Comparison of ENCODE assay signal across 8 mouse cellular contexts in genomic region chr14:78668291-78668690, GRCm38 (mm10).
A peak's percentile ranks its signal among the peaks of the same experiment; 100 is the strongest.
DNase-seq lines count a peak whose midpoint lies in the region; ATAC-seq and TF ChIP-seq lines count a peak whose summit lies in the region.

No protein-coding gene starts in this region.

- peak; percentile 90 for ATAC-seq in CD4-positive, CD25-positive, alpha-beta regulatory T cell, adult 4 months
- 0 out of 2 replicates have a peak, but pooled peaks have one; percentile 49 for ATAC-seq in heart, postnatal 0 days (ENCODE audit: insufficient read depth, low read depth)
- ATAC-seq in neutrophil, adult 5-6 weeks (ENCODE audit: extremely low read depth, insufficient number of reproducible peaks, low FRiP score, poor library complexity, severe bottlenecking) = peak; percentile 86

- WGBS in embryonic facial prominence, embryonic 10.5 days = 26% methylated on average over 6 of the region's 6 CpGs
- WGBS in heart, postnatal 0 days = 20% methylated on average over 6 of the region's 6 CpGs

- H3K9me3 ChIP-seq in embryonic facial prominence, embryonic 10.5 days = no peaks in the 10 kb centered on the region
- no peaks in the 10 kb centered on the region for H3K9me3 ChIP-seq in heart, postnatal 0 days (replicated peaks; ENCODE audit: control insufficient read depth, low read length)

- H3K27me3 ChIP-seq in embryonic facial prominence, embryonic 10.5 days (replicated peaks; ENCODE audit: low read depth, poor library complexity, severe bottlenecking) = no peaks in the 10 kb centered on the region
- no peaks in the 10 kb centered on the region for H3K27me3 ChIP-seq in heart, postnatal 0 days (ENCODE audit: control insufficient read depth, insufficient read depth, low read length)

- DNase-seq in adrenal gland, postnatal 14 days = peak; percentile 85
- peak; percentile 68 for DNase-seq in embryonic facial prominence, embryonic 10.5 days (ENCODE audit: low spot score)
- DNase-seq in heart, postnatal 0 days (ENCODE audit: low spot score) = peak; percentile 78
- DNase-seq in kidney, postnatal 36 days = peak; percentile 77 to 87
- peak; percentile 60 to 80 for DNase-seq in lung, adult 18-20 months
- peak; percentile 50 for DNase-seq in testis, postnatal 14 days (ENCODE audit: low spot score)

- H3K4me1 ChIP-seq in embryonic facial prominence, embryonic 10.5 days = no peaks in the 10 kb centered on the region
- no peaks in the 10 kb centered on the region for H3K4me1 ChIP-seq in heart, postnatal 0 days (ENCODE audit: control insufficient read depth, insufficient read depth)

- H3K4me2 ChIP-seq in heart, postnatal 0 days (ENCODE audit: low read depth, low read length) = no peak overlapping the region

- peak; percentile 99 for TF ChIP-seq CTCF in heart, postnatal 0 days (IDR thresholded peaks at IDR 0.05; ENCODE audit: low read depth)

- H3K4me3 ChIP-seq in embryonic facial prominence, embryonic 10.5 days = no peak overlapping the region
- no peak overlapping the region for H3K4me3 ChIP-seq in heart, postnatal 0 days (ENCODE audit: low read depth, low read length)

- no peak overlapping the region for H3K27ac ChIP-seq in embryonic facial prominence, embryonic 10.5 days (replicated peaks)
- no peak overlapping the region for H3K27ac ChIP-seq in heart, postnatal 0 days (ENCODE audit: low read depth)

- H3K9ac ChIP-seq in heart, postnatal 0 days (replicated peaks; ENCODE audit: low read depth, low read length) = no peak overlapping the region

- TF ChIP-seq EP300 in heart, postnatal 0 days (IDR thresholded peaks at IDR 0.05; ENCODE audit: low read depth) = no peak

- H3K36me3 ChIP-seq in embryonic facial prominence, embryonic 10.5 days (replicated peaks) = no peaks in the 10 kb centered on the region
- no peaks in the 10 kb centered on the region for H3K36me3 ChIP-seq in heart, postnatal 0 days (replicated peaks; ENCODE audit: control insufficient read depth, insufficient read depth, low read length)
